Comparison of ENCODE assay signal across 8 mouse cellular contexts in the genomic region with DNA sequence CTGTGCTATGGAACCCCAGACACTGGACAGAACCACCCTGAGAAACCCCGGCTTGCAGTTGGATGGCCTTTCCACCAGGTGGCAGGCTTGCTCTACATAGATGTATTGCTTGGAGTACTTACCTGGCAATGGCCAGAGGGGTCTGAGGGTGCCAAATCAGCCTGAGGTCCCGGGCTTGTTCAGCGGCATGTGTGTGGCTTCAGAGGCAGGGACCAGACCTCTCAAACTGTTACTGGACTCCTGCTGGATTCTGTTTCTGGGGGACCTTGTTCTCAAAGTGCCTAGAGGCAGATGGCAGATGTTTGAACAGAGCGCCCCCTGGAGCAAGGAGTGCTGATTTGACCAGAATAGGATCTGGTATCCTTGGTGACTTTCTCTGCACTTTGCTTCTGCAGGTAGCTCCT.
A peak's percentile ranks its signal among the peaks of the same experiment; 100 is the strongest.
DNase-seq lines count a peak whose midpoint lies in the region; ATAC-seq and TF ChIP-seq lines count a peak whose summit lies in the region.

No protein-coding gene starts in this region.

- peaks cover 12% of the 10 kb centered on the region for H3K4me1 ChIP-seq in embryonic facial prominence, embryonic 10.5 days
- H3K4me1 ChIP-seq in kidney, adult 2 months (ENCODE audit: control insufficient read depth, insufficient read depth, low read length), result no peaks in the 10 kb centered on the region
- H3K4me1 ChIP-seq in midbrain, postnatal 0 days (ENCODE audit: insufficient read depth, low read length), result peaks cover 5% of the 10 kb centered on the region; the same call in 1 of the 2 replicates

- H3K9me3 ChIP-seq in embryonic facial prominence, embryonic 10.5 days, result no peaks in the 10 kb centered on the region
- H3K9me3 ChIP-seq in midbrain, postnatal 0 days (ENCODE audit: low read length), result no peaks in the 10 kb centered on the region

- 3% methylated on average over 4 of the region's 4 CpGs for WGBS in embryonic facial prominence, embryonic 10.5 days
- WGBS in kidney, adult 2 months, result 3% methylated on average over 4 of the region's 4 CpGs
- 9% methylated on average over 4 of the region's 4 CpGs for WGBS in midbrain, postnatal 0 days

- intact Hi-C loops in left cerebral cortex, postnatal 4 days (cut with DNase I), result loop anchor here (10.0 kb wide), 3 partner anchors 799 to 1519 kb away; a partner anchor contains a TSS

- TF ChIP-seq POLR2A in kidney, adult 2 months (IDR thresholded peaks at IDR 0.05; ENCODE audit: low read depth, low read length), result no peak

- H3K4me3 ChIP-seq in embryonic facial prominence, embryonic 10.5 days, result no peak overlapping the region
- H3K4me3 ChIP-seq in kidney, adult 2 months (ENCODE audit: insufficient read depth, low read depth, low read length), result no peak overlapping the region
- no peak overlapping the region for H3K4me3 ChIP-seq in midbrain, postnatal 0 days (ENCODE audit: low read depth, low read length)

- H3K4me2 ChIP-seq in midbrain, postnatal 0 days (ENCODE audit: low read depth, low read length, poor library complexity, severe bottlenecking), result no peak overlapping the region

- H3K27me3 ChIP-seq in embryonic facial prominence, embryonic 10.5 days (replicated peaks; ENCODE audit: low read depth, poor library complexity, severe bottlenecking), result peaks cover 17% of the 10 kb centered on the region
- H3K27me3 ChIP-seq in kidney, adult 2 months (replicated peaks; ENCODE audit: control insufficient read depth, insufficient read depth, low read length), result no peaks in the 10 kb centered on the region
- H3K27me3 ChIP-seq in midbrain, postnatal 0 days (ENCODE audit: insufficient read depth, low read length), result no peaks in the 10 kb centered on the region

- no peak overlapping the region for H3K27ac ChIP-seq in embryonic facial prominence, embryonic 10.5 days (replicated peaks)
- no peak overlapping the region for H3K27ac ChIP-seq in kidney, adult 2 months (ENCODE audit: insufficient read depth, low read depth, low read length)
- H3K27ac ChIP-seq in midbrain, postnatal 0 days (ENCODE audit: low read depth, low read length), result no peak overlapping the region

- H3K9ac ChIP-seq in midbrain, postnatal 0 days (replicated peaks; ENCODE audit: low read length, poor library complexity, severe bottlenecking), result no peak overlapping the region

- ATAC-seq in monocyte, adult 5-6 weeks (replicated peaks; ENCODE audit: insufficient number of reproducible peaks, low FRiP score, low TSS enrichment, poor library complexity, severe bottlenecking), result no peak
- 0 out of 2 replicates have a peak, but pooled peaks have one; percentile 52 for ATAC-seq in midbrain, postnatal 0 days (ENCODE audit: low FRiP score)

- DNase-seq in monocyte, adult 2 months (ENCODE audit: low read depth in 1 of 2, low spot score in 2 of 2), result peak; percentile 12 to 17
- peak; percentile 86 for DNase-seq in embryonic facial prominence, embryonic 10.5 days (ENCODE audit: low spot score)
- peak; percentile 96 for DNase-seq in heart, adult 11 months
- peak; percentile 83 for DNase-seq in kidney, adult 2 months
- peak; percentile 89 for DNase-seq in left cerebral cortex, postnatal 4 days
- DNase-seq in midbrain, postnatal 0 days (ENCODE audit: low spot score), result peak; percentile 88
- DNase-seq in spleen, postnatal 4 days (ENCODE audit: low spot score in 2 of 2), result peak; percentile 50 to 84

- peak; percentile 79 for TF ChIP-seq CTCF in kidney, adult 2 months (conservative IDR thresholded peaks at IDR 0.05; ENCODE audit: insufficient read depth, insufficient read length, low read depth, low read length)
- TF ChIP-seq CTCF in midbrain, postnatal 0 days (IDR thresholded peaks at IDR 0.05), result peak; percentile 92

- H3K36me3 ChIP-seq in embryonic facial prominence, embryonic 10.5 days (replicated peaks), result no peaks in the 10 kb centered on the region
- H3K36me3 ChIP-seq in kidney, adult 2 months (ENCODE audit: control insufficient read depth, insufficient read depth, low read length), result no peaks in the 10 kb centered on the region
- no peaks in the 10 kb centered on the region for H3K36me3 ChIP-seq in midbrain, postnatal 0 days (ENCODE audit: insufficient read depth, low read length)

Comparison
In these comparisons a context has a peak if more than half of its experiments do, and no peak if none do; other contexts are left out.
1. DNase-seq: peak in every context shown above with its lines; median percentile 96 in heart, adult 11 months; 89 in left cerebral cortex, postnatal 4 days; 88 in midbrain, postnatal 0 days; 86 in embryonic facial prominence, embryonic 10.5 days; 83 in kidney, adult 2 months; 67 in spleen, postnatal 4 days; 14 in monocyte, adult 2 months.